Mouse (Mus musculus): ENCODE measurements around the gene Vasp.

GRCm38 (mm10) chr7:19270509-19271237, 944 bp downstream of the Vasp start:
- TF ChIP-seq CTCF (IDR thresholded peaks at IDR 0.05; ENCODE audit: low read depth) (no peak), EP300 (IDR thresholded peaks at IDR 0.05; ENCODE audit: low read depth) (no peak)

Measured in heart, postnatal 0 days (tissue).